Mouse (Mus musculus) liver, postnatal 0 days (tissue): ENCODE measurements around the gene Tma7.

ENCODE experiments used
- CTCF ChIP-seq: sonication (generic); IDR thresholded peaks from 2 replicates; pipeline ENCODE4 v1.5.1; 2016; ENCODE audit warnings: antibody characterized with exemption, low read depth
- EP300 ChIP-seq: IDR thresholded peaks from 2 replicates; pipeline ENCODE4 v1.6.1; 2016; ENCODE audit warnings: antibody characterized with exemption, low read depth, mild to moderate bottlenecking

- TF ChIP-seq CTCF = no peak
- TF ChIP-seq EP300 = no peak
These were observed 33.1 kb downstream of the Tma7 start for GRCm38 (mm10) chr9:109049316-109049715.
